Mouse (Mus musculus) left cerebral cortex, postnatal 4 days (tissue): Measurements from ENCODE around the gene Agpat4. TPM values are rescaled to one million over a fixed set of nuclear protein-coding genes. Genes with fewer than 3 reads are reported as not detected.

Source experiments
- DNase-seq: peaks from one replicate; pipeline ENCODE4 v3.0.0-alpha.2; 2022
- intact Hi-C: fragments of 180-260 bp; cut with DNase I; formaldehyde crosslinking; loops from one replicate; pipeline ENCODE4 v1.15.1; 2025
- total RNA-seq, 2 experiments: library from RNA; stranded (reverse); gene quantifications; 2 replicates each; pipeline ENCODE4 v1.2.3; 2021

Agpat4 gene
- 10 to 100 TPM; 52.7 to 58.4 TPM for total RNA-seq

DNA sequence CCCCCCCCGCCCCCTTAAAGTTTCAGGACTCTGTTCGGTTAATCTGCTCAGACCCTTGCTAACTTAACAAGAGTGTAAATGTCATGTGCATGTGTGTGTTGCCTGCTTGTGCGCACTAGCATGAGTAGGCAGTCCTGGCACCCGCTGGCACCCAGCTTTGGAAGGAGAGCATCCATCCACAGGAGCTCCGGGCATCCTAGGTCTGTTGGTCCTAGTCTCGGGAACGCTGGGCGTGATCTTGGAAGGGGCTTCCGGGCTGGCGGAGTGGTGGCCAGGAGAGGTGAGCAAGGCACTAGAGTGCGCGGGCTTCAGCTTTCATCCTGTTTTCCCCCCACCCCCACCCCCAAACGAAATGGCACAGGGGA, at the start of gene Agpat4:
Gene Agpat4 (plus strand): TSS at position 144 of the 365 bp plus-strand sequence.
- intact Hi-C loops, result loop anchor here (5.0 to 10.0 kb wide), 2 partner anchors 74 to 94 kb away; no protein-coding TSS in a partner anchor
- peak; percentile 68 for DNase-seq

DNA sequence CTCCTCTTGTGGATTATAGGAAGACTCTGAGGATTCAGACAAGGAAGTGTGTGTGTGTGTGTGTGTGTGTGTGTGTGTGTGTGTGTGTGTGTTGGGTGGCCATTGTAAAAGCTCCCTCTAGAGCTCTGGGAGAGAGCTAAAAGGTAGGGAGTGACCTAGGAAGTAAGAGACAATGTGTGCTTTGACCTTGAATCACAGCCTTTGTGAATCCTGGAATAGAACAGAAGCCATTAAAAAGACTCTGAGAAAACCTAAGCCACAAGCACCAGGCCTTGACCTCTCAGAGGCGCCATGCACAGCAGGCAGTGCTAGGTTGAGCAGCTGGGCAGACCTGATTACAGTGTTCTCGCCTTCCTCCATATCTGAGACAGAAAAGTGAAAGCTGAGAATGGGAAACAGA, 41.7 kb upstream of the Agpat4 start:
- intact Hi-C loops, result no loop called here
- no peak for DNase-seq

DNA sequence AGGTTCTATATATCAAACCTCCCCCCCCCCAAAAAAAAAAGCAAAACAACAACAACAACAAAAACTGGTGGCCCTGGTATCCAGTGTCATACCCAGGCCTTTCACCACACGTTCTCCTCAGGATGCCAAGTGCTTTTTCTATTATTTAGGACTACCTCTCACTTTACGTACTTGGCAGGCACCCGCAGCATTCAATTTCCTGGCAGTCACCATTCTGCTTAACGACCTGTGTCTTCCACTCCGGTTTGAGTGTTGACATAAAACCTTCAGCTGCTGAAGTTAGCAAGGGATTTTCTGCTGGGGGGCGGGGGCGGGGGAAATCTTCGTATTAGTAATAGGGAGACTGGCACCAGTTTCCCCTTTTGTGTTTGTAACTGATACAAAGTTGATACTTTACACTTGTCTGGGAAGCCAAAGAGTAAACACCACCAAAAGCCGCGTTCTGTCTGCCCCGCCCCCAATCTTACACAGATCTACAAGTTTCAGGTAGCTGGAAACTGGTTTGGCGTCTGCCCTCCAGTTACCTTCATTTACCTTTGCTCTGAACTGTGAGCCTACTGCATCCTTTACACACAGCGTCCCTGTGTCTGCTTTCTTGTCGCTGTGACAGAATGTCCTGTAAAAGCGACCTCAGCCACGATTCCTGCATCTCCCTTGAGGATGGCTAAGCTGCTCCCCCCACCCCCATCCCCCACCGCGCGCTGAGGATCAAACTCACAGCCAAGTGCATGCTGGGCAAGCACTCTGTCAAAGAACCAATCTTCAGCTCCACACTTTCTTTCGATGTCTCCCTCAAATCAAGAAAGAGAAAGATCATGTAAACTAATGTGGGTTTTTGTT, 37.6 kb upstream of the Agpat4 start:
- intact Hi-C loops, result no loop called here

DNA sequence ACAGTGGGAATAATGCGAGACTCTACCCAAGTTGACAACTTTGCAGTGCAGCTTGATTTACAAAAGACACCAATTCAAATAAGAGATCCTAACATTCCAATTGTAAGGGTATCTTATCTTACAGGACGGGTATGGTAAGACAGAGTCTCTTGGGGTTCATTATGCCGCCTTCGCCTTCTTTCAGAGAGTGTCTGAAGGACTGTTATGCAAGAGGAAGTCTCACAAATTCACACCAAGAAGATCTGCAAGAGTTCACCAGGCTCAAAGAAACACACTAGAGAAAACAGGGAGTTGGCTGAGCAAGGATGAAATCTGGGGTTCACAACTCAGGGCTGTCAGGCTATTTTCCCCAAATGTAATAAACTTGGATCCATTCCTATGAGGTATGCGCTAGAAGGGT, 36.3 kb upstream of the Agpat4 start:
- intact Hi-C loops, result no loop called here
- no peak for DNase-seq

More for the DNA sequence above, 37.6 kb upstream of the Agpat4 start:
- DNase-seq, result no peak

DNA sequence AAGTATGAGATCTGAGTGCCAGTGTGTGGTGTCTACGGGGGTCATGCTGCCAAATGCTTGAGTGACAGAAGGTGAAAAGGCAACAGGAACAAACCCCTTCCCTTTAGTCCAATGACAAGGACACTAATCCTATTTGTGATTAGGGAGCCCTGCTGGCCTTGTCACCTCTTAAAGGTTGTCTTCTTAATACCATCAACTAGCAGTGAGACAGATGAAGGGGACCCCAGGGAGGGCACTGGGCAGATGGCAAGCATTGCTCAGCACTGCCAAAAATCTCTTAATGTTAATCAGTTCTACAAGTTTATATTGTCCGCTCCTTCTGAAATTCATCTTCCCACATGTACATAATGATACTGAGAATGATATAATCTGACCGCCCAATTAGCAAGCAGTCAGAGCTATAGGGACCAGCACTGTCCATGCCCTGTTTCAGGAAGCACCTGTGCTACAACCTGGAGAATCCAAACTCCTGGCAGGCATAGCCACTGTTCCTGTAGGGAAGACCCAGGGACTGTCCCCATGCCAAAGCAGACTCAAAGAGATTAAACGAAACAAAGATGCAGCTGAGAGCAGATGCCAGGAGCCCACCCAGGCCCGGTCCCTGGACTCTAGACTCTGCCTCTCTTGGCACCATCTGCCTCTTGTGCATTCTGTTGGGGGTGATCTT, 28.1 kb upstream of the Agpat4 start:
- intact Hi-C loops, result no loop called here
- peak; percentile 81 for DNase-seq

DNA sequence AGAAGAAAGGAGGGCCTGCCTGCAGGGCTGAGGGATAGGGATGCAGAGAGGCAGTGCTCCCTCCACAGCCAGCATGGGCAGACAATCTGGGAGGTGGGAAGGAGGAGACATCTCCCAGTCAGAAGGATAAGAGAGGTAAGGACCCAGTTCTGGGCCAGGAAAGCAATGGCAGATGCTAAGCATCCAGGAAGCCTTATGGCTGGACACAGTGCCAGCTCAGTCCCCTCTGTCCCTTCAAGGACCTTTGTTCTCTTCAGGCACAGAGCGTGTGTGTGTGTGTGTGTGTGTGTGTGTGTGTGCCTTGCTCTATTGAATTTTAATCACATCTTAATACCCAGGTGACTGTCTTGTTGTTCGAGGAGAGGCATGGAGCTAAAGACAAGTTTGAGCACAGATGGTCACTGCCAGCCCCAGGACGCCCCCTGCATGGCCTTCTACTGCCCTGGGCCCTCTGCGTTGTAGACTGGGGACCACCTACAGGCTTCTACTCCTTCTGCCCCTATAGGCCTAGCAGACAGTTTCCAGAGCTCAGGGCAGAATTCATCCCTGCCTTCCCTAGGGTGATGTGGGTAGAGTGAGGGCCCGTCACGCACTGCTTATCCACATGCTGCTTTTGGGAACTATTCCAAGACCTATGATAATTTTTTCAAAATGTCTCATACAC, 25.5 kb upstream of the Agpat4 start:
- peak; percentile 76 for DNase-seq
- intact Hi-C loops, result no loop called here

DNA sequence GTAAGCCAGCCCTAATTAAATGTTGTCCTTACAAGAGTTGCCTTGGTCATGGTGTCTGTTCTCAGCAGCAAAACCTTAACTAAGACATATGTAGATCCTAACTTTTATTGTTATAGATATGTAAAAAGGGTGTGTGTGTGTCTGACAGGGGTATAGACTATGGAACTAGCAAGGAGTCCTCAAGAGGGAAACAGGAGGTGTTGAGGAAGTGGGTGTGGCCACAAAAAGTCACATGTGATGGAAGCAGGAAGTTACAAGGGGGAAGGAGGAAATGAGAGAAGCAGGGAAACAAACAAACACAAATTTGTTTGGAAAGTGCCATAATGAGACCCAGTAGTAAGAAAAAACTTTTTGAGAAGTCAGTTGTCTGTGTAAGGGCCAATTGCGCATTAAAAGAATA, 24.5 kb upstream of the Agpat4 start:
- intact Hi-C loops, result no loop called here
- DNase-seq, result no peak

DNA sequence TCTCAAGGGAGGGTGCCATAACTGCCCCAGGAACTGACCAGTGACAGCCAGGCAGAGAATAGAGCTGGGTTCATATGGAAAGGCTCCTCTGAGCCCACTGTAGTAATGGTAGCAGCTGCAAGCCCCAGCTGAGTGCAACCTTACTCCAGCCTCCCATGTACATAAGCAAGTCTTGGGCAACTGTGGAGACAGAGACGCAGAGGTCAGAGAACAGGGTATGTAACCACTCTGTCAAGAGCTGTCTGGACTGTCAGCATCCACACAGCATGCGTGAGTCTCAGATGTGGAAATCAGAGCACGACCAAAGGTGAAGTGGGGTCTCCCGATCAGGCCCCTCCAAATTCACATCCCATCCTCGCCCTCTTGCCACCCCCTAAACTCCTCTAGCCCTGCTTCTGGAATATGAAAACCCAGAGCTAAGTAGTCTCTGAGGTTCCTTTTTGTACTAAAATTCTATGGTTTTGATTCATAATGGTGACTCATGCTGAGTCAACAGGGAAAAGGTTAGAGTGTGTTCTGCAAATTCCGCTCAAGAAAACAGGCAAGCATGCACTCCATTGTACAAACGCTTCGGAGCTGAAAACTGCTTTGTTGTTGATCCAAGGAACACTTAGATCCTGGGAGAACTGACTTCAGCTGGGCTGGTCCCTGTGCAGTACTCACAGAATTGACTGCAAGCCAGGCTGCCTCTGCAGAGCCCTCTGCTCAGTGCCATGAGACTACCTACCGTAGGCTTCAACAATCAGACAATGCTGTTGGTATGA, 23.5 kb upstream of the Agpat4 start:
- no peak for DNase-seq
- intact Hi-C loops, result no loop called here

DNA sequence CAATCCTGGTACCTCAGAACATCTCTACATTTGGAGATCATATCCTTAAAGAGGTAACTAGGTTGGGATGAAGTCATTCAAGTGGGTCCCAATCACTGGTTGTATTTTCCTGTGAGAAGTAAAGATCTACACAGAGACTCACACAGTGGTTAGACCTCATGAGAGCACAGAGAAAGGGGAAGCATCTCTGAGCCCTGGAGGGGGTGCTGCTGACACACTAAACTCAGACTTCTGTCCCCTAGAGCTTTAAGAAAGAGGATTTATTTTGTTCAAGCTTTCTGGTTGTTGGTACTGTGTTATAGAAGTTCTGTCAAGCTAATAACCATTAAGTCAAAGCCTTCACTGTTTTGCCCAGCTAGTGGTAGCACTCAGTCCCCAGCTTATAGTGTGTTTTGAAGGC, 19.1 kb upstream of the Agpat4 start:
- intact Hi-C loops, result no loop called here
- no peak for DNase-seq

DNA sequence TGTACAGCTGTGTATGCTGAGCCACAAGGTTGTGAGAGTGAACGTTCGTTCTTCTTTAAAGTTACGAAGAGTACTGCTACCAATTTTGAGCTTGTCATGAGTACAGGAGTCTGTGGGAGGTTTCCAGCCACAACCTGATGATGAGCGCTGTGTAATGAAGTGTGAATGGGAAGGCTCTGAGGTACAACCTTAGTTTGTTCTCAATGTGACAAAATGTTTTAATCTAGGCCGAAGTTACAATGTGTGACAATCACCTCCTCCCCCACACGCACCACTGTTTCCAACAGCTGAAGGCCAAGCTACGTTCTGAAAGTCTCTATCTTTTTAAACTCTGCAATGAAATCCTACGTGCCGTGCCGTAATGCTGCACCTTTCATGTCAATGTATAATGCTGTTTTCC, 16.2 kb upstream of the Agpat4 start:
- intact Hi-C loops, result no loop called here
- DNase-seq, result no peak

DNA sequence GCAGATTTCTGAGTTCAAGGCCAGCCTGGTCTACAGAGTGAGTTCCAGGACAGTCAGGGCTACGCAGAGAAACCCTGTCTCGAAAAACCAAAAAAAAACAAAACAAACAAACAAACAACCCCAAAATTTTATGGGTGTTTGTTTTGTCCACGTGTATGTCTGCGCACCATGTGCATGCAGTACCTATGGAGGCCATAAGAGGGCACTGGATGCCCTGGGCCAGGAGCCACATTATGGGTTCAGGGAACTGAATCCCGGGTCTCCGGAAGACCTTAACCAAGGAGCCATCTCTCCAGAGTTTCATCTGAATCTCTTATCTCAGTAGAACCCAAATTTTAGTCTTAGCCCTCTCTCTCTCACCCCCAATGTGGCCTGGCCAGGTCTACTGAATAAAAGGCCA, 14.7 kb upstream of the Agpat4 start:
- intact Hi-C loops, result no loop called here
- DNase-seq, result no peak

DNA sequence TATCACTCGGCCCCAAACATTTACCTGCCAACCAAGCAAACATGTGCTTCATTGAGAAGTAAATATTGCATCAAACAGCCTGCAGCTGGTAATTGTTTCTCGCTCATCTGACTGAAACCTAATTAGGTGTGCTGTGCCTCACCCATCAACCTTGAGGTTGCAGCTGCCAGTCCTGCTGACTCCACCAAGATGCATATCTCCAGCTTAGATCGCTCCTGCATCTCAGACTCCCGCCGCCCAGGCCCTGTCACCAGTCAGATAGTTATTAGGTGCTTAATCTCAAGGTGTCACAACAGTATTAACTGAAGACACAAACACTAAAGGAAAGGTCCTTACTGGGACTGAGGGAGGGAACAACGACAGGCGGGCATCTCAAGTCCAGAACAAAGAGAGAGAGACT, 14.3 kb upstream of the Agpat4 start:
- intact Hi-C loops, result no loop called here
- no peak for DNase-seq

DNA sequence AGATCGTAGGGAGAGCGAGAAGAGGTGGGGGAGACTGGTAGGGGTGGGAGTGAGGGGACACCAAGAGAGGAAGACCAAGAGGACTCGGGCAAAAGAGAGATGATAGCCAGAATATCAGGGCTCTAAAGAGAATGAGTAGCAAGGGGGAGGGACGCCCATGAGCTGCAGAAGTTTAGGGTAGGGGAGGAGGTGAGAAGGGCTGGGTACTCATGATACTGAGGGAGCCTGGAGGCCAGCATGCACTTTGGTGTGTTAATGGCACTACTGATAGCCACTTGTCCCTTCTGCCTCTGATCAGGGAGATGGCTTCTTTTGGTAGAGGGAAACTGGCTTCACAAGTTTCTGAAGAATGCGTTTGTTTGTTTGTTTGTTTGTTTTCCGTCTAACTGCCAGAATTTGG, 13.8 kb upstream of the Agpat4 start:
- DNase-seq, result no peak
- intact Hi-C loops, result no loop called here

DNA sequence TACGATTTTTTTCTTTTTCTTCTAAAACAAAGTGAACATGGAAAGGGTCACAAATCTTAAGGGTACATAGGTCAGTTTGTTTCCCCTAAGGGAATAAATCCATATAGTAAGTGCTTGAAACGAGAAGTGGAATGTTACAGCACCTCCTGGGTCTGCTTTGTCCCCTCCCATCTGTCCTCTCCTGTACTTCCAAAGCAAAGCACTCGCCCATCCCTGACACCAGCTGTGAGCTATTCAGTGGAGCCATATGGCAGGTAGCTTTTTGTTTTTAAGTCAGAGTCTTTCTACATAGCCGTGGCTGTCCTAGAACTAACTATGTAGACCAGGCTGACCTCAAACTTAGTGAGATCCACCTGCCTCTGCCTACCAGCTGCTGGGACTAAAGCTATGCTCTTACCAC, 12.2 kb upstream of the Agpat4 start:
- intact Hi-C loops, result no loop called here
- DNase-seq, result peak; percentile 14

DNA sequence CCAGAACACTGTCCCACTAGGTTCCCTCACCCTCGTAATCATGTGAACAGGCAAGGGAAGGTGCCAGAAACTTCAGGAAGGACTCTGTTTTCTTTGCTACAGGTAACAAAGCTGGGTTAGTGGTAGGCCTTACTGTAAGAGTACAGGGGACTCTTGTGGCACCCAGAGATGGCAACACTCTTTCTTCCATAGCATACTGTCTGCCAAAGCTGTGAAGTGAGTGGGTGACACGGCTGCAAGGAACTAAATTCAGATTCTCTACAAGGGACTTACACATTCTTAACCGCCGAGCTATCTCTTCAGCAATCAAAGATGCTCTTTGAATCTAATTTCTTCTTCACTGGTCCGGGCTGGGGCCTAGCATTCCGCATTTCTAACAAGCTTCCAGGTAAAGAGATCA, 4.9 kb upstream of the Agpat4 start:
- intact Hi-C loops, result loop anchor here (10.0 kb wide), 1 partner anchor 69 kb away; no protein-coding TSS in a partner anchor
- DNase-seq, result no peak

DNA sequence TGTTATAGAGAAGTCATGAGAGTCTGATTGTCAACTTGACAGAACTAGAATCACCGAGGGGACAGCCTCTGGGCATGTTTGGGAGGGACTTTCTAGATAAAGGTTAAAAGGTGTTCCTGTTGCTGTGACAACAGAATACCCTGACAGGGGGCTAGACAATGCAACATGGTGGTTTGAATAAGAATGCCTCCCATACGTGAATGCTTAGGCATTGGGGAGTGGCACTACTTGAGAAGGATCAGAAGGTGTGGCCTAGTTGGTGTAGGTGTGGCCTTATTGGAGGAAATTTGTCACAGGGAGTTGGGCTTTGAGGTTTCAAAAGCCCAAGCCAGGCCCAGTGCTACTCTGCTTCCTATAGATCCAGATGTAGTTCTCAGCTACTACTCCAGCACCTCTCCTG, 3.4 kb upstream of the Agpat4 start:
- intact Hi-C loops, result loop anchor here (5.0 to 10.0 kb wide), 2 partner anchors 70 to 97 kb away; no protein-coding TSS in a partner anchor
- DNase-seq, result no peak

DNA sequence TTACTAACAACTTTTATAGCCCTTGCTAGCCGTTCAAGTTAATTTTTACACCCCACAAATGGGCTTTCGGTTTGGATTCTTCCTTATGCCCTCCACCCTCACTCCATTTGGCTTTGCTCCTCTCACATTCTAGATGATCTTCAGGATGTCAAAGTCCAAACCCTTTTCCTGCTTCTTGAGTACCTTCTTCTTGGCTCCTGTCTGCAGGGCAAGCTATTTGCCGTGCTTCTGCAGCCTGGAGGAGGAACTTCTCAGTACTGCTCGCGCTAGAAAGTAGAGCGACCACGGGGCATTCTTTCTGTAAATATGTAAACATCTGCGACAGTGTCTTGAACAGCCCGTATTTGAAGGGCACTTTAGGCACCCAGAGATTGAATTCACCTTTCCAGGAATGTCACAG, 373 bp upstream of the Agpat4 start:
- intact Hi-C loops, result loop anchor here (5.0 to 10.0 kb wide), 2 partner anchors 73 to 94 kb away; no protein-coding TSS in a partner anchor
- no peak for DNase-seq

DNA sequence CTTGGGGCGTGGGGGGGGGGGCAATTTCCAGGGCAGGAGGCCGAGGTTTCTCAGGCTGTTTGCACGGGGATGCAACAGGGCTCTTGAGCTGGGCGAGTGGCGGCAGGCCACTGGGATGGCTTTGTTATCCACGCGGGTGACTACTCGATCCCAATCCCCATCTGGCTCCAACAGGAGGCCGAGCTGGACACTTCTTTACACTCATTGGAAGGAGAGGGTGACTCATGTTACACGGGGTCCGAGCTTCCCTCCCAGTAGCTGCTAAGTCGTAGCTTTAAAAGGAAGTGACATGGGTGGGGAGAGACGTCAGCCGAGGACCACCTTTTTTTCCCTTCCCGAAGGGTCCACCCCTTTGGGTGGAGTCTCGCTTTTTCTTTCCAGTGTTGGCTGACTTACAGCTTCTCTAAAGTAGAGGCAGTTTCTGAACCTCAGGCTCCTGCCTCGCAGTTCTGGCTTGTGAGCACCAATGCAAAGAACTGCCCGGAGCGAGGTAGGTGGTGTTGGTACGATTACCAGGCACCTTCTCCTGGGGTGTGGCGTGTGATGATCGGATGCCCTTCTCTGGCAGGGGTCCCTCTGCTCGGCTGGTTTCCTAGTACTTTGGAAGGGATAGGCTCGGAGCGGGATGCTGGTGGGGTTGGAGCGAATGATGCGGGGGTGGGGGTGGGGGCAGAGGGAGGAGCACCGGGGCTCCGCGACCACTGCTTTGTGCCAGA, 580 bp downstream of the Agpat4 start:
- DNase-seq, result peak; percentile 81
- intact Hi-C loops, result loop anchor here (5.0 to 10.0 kb wide), 2 partner anchors 74 to 93 kb away; no protein-coding TSS in a partner anchor

DNA sequence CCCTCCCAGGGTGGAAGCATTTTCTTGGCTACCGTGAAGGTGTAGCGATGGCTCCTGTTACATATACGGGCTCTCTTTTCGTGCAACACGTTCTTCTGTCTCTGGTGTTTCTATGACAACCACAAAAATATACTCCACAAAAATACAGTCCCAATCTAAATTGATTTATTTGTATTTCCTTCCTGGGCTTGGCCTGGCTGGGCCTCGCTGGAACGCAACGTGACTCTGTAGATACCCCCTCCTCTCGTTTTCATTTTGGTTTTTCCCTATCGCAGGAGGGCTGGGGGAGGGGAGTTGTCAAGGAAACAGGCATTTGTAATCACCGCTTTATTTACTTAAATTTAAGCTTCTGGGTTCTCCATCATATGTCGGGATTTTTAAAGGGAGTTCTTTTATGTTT, 1.2 kb downstream of the Agpat4 start:
- intact Hi-C loops, result loop anchor here (5.0 to 10.0 kb wide), 2 partner anchors 75 to 93 kb away; no protein-coding TSS in a partner anchor
- peak; percentile 66 for DNase-seq

DNA sequence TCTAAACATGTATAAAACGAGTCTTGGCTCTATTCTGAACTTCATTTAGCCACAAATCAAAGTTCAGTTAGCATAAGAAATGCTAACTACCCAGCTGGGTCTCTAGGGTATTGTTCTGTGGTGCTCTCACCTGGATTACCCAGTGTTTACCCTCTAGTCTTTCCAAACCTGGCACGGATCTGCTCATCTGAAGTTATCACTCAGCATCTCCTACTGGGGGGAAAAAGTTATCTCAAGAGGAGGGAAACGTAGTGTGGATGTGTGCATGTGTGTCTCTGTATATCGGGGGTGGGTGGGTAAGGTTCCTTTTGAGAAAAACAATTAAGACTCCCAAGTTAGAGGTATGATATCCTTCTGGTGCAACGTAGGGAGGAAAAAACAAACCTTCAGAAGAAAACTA, 1.8 kb downstream of the Agpat4 start:
- DNase-seq, result no peak

More for the DNA sequence above, 1.8 kb downstream of the Agpat4 start:
- intact Hi-C loops, result no loop called here
